Mouse (Mus musculus): Measurements from ENCODE around the gene Aldh1l1.
A peak's percentile ranks its signal among the peaks of the same experiment; 100 is the strongest.

Gene Aldh1l1

GRCm38 (mm10) chr6:90509085-90509484 is 22.9 kb downstream of the Aldh1l1 start:
- DNase-seq, result no peak

DNA sequence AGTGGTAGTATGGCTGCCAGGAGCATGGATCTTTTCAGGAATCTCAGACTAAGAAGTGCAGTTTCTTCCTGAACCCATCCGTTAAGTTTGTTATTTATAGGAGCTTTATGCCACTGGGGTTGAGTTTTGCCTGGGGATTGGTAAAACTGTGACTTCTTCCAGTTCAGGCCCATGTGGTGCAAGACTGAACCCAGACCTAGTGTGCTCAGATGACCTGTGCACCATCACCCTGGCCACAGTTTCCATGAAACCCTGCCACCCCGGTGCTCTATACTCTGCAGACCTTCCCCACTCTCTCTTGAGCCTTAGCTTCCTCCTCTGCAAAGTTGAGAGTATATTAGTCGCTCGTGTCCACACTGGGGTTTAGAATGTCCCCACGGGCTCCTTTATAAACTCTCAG is 26.2 kb downstream of the Aldh1l1 start:
- DNase-seq, result no peak

GRCm38 (mm10) chr6:90513074-90513856 is 27.0 kb downstream of the Aldh1l1 start:
- DNase-seq, result no peak

DNA sequence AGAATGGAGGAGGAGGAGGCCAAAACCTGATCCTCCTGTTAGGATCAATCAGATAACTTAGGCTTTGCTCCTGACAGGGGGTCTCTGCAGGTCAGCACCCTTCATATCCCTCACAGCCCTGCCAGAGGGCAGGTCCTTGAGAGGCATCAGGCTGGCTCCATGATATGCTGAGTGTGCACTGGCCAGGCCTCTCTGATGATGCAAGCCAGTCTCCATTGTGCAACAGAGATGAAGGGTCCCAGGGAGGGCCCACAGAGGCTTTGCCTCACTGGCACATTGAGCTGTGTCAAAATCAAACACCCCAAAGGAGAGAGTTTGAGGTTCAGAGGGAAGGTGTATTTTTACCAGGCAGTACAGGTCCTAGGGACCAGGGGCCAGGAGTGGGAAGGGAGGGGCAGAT is 28.1 kb downstream of the Aldh1l1 start:
- DNase-seq, result no peak

DNA sequence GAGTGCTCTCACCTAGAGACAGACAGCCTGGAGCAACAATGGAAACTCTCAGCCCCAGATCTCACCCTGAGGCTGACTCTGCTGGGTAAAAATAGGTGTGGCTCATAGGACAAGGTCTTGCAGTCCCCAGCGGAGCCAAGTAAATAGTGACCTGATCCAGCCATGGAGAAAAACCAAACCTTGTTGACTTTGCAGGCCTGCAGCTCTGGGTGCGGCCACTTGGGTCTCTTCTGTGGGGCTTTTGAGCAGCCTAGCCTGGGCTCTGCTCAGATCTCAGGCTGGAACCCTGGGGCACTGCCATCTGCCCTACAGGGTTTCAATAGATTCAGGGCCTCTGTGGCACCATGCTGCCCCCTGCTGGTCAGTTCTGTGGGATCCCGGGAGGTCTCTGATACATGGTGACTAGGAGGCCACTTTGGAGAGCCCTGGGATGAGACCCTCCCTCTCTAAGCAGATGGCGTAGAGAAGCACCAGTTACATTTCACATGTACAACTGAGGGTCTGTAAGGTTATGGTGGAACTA is 28.7 kb downstream of the Aldh1l1 start:
- DNase-seq, result peak; percentile 95

DNA sequence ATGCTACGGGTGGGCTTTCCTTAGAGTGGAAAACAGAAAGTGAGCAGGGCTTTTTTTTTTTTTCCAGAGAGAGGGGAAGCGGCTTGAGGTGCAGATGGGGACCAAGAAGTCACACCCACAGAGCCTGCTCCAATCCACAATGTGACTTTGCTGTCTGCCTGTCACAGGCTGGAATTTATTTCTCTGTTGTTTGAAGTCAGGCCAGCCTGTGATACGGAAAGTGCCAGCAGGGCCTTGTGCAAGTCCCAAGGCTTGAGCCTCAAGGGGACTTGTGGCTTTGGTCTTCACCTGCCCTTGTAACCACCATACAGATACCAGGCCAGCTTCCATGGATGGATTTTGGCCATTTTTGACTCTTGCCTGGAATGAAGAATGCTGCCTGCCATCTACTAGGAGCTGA is 32.7 kb downstream of the Aldh1l1 start:
- DNase-seq, result no peak

DNA sequence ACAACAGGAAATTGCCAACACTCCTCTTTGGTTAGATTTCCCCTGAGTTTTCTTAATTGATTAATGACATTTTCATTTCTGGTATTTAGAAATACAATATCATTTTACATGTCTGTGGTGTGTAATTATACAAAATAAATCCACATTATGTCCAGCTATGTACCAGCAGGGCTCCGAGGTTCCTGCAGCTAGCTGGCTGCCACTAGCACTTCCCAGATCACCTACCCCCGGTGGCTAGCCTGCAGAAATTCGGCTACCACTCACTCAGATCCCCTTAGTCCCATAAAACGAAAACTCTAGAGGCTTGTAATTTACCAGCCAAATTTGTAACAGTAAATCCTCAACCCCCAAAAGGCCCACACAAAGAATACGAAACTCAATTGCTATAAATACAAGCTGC is 33.1 kb downstream of the Aldh1l1 start:
- DNase-seq, result no peak

DNA sequence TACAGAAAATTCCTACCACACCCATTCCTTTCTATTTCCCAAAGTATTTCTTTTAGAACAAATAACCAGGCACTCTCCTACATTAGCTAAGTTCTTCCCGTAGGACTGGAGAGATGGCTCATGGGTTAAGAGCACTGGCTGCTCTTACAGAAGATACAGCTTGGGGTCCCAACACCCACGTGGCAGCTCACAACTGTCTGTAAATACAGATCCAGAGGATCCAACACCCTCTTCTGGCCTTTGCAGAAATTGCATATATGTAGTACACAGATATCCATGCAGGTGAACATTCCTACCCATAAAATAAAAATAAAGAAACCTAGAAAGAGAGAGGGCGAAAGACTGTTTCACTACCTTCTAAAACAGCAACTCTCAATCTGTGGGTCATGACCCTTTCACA is 40.2 kb downstream of the Aldh1l1 start:
- no peak for DNase-seq

DNA sequence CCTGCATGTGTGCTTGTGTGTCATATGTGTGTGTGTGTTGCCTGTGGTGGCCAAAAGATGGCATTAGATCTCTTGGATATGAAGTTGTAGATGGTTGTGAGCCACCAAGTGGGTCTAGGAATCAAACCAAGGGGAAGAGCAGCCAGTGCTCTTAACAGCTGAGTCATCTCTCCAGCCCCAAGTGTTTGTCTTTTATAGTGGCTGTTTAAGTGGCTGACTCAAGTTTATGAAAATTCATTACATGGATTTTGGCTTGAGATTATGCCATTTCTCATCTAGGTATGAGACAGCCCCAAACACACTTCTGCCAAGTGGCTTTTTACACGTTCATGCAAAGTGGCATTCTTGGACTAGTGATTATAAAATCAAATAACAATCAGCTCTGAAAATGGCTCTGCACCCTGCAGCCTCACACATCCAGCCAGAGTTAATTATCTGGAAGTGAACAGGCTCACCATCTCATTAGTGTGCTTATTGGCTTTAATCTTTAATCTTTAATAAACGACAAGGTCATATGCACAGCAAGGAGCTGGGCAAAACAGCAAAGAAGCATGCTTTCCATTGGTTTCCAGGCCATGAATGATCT is 43.3 kb downstream of the Aldh1l1 start:
- no peak for DNase-seq

- no peak for DNase-seq
These were observed 46.5 kb downstream of the Aldh1l1 start for GRCm38 (mm10) chr6:90532575-90533190.

GRCm38 (mm10) chr6:90533505-90533904 is 47.3 kb downstream of the Aldh1l1 start:
- DNase-seq, result no peak

DNA sequence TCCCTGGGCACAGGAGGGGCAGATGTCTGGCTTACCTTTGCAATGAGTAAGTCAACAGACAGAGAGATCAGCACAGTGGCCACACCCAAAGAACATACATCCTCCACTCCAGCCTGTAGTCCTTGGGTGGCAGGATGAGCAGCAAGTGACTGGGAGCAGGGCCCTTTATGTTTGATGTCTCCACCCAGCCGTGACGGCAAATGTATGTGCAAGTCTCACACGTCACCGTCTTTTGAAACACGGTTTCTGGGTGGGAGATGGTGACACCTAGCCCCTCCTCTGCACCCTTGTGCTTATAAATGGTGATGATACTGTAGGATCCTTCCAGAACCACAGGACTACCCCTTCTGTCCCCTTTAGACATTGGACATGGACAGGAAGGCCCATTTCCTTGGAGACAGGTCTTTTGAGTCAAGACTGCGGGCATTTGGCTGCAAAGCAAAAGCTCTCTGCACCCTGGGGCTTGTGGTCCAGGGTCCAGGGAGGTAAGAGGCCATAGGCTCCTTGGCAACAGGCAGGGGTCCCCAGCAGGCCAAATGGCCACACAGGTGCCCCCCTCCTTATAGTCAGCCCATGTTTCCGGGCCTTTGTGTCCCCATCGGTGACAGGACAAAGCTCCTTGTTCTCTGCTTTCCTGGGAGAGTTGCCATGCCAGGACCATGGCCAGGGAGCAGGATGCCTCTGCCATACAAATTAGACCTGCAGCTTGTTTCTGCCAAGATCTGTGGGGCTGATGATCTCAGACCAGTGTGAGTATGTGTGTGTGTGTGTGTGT is 48.7 kb downstream of the Aldh1l1 start:
- DNase-seq, result peak; percentile 80

DNA sequence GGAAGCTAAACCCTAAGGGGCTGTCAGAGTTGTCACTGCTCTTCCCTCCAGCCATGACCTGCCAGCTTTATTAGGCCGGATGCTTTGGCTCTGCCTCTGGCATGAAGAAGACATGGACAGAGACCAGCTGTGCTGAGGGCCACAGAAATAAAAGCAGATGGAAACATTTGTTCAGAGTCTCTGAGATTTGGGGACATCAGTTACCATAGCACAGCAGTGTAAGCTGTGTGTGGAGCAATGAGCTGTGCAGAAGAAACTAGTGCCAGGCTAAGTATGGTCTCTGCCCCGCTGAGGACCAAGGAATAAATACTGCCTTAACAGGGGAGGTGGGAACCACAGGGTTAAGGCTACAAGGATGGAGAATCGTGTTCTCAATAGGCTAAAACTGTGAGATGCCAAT is 50.6 kb downstream of the Aldh1l1 start:
- no peak for DNase-seq

- DNase-seq, result peak; percentile 82
These were observed 51.7 kb downstream of the Aldh1l1 start for GRCm38 (mm10) chr6:90537941-90538340.

DNA sequence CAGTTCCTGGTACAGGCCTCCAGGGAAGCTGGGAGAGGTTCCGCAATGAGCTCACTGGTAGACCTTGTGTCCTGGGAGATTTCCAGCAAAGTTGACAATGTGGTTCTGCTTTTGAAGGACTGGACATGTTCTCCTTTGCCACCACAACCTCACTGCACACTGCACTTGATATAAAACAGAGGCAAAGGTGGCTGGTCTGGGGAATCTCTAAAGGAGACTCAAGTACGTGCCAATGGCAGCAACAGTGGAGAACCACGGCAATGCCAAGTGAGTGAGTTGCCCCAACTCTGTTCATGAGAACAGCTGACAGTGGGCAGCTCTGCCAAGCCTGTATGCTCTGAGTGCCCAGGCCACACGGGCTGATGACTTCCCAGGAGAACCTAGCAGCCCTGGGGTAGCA is 53.0 kb downstream of the Aldh1l1 start:
- no peak for DNase-seq

GRCm38 (mm10) chr6:90540520-90540919 is 54.3 kb downstream of the Aldh1l1 start:
- no peak for DNase-seq

- DNase-seq, result no peak
These were observed 55.1 kb downstream of the Aldh1l1 start for GRCm38 (mm10) chr6:90541367-90541772.

DNA sequence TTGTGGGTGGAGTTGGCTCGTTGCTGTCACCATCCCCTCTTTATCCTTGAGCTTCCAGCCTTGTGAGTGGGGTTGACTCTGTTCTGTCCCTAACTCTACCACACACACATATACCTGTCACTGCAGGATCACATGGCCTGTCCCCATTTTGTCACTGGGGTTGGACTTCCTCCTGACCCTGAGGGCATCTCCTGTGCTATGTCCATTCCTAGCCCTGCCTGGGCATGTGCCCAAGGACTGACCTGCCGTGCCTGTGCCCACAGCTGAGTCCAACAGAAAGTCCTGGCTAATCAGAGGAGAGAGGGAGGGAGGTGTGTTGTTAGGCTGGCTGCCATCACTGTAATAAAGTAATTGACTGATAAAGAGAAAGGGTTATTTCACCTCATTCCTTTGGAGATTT is 58.2 kb downstream of the Aldh1l1 start:
- DNase-seq, result no peak

- DNase-seq, result no peak
These were observed 60.0 kb downstream of the Aldh1l1 start for GRCm38 (mm10) chr6:90546274-90546673.

- no peak for DNase-seq
These were observed 60.8 kb downstream of the Aldh1l1 start for GRCm38 (mm10) chr6:90547041-90547440.

GRCm38 (mm10) chr6:90550161-90550912 is 64.1 kb downstream of the Aldh1l1 start:
- no peak for DNase-seq

DNA sequence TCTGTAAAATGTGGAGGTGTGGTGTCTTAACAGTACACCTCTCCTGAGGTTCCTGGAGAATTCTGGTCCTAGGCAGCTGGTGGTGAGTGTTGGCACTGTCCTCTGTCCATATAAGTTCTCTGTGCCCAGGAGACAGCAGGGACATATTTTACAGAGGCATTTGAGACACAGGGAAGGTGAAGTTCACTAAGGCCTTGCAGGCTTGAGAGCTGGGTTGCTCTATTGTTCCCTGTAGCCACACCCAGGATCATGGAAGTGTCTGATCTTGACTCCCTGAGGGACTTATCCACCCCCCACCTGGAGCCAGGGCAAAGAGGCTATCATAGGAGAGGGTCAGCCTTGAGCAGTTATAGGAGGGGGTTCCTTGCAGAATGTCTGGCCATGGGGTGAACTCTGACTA is 65.0 kb downstream of the Aldh1l1 start:
- DNase-seq, result no peak

DNA sequence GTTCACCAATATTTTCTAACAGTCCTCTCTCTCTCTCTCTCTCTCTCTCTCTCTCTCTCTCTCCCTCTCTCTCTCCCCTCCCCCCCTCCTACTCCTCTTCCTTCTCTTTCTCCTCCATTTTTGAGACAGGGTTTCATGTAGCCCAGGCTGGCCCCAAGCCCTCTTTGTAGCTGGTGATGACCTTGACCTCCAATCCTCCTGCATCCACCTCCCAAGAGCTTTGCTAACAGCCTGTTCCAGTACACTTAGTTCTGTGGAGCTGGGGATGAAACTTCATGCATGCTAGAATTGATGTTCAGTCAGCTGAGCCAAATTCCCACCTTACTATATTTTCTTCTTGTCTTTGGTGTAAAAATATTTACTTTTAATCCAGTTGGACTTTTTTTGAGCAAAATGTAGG is 67.0 kb downstream of the Aldh1l1 start:
- no peak for DNase-seq

Data from cerebellum, adult 11 months (tissue).